Mouse (Mus musculus) spleen, postnatal 14 days (tissue): Measurements from ENCODE around the gene Psrc1.
A peak's percentile ranks its signal among the peaks of the same experiment; 100 is the strongest.

Experiments
- DNase-seq, 2 experiments: peaks; one replicate each; pipeline ENCODE4 v3.0.0; 2021 to 2022; ENCODE audit warnings: low spot score in 2 of 2

The Psrc1 gene

GRCm38 (mm10) chr3:108383485-108384354, at the start of gene Psrc1:
Gene Psrc1, plus strand, starts transcription at chr3:108383839.
- DNase-seq, result peak; percentile 77 to 78

- DNase-seq, result no peak
These were observed 46.8 kb upstream of the Psrc1 start for GRCm38 (mm10) chr3:108336878-108337277.

- DNase-seq, result no peak
These were observed 42.6 kb upstream of the Psrc1 start for GRCm38 (mm10) chr3:108341040-108341439.

GRCm38 (mm10) chr3:108342185-108342584, 41.5 kb upstream of the Psrc1 start:
- DNase-seq, result no peak

GRCm38 (mm10) chr3:108345855-108346254, 37.8 kb upstream of the Psrc1 start:
- DNase-seq, result no peak

GRCm38 (mm10) chr3:108348376-108348775, 35.3 kb upstream of the Psrc1 start:
- DNase-seq, result no peak

- DNase-seq, result no peak
These were observed 28.4 kb upstream of the Psrc1 start for GRCm38 (mm10) chr3:108355245-108355644.

- DNase-seq, result no peak
These were observed 26.6 kb upstream of the Psrc1 start for GRCm38 (mm10) chr3:108357051-108357450.

- no peak for DNase-seq
These were observed 25.2 kb upstream of the Psrc1 start for GRCm38 (mm10) chr3:108358445-108358844.

GRCm38 (mm10) chr3:108360894-108361293, 22.7 kb upstream of the Psrc1 start:
- no peak for DNase-seq

- DNase-seq, result no peak
These were observed 20.0 kb upstream of the Psrc1 start for GRCm38 (mm10) chr3:108363626-108364025.

- no peak for DNase-seq
These were observed 19.2 kb upstream of the Psrc1 start, which contains the start of gene Mybphl for GRCm38 (mm10) chr3:108364270-108364995. Gene Mybphl, plus strand, starts transcription at chr3:108364911.

GRCm38 (mm10) chr3:108367173-108367572, 16.5 kb upstream of the Psrc1 start:
- DNase-seq, result no peak

- no peak for DNase-seq
These were observed 15.8 kb upstream of the Psrc1 start for GRCm38 (mm10) chr3:108367828-108368227.

- DNase-seq, result no peak
These were observed 14.9 kb upstream of the Psrc1 start for GRCm38 (mm10) chr3:108368721-108369120.

- no peak for DNase-seq
These were observed 11.4 kb upstream of the Psrc1 start for GRCm38 (mm10) chr3:108372274-108372673.

GRCm38 (mm10) chr3:108372691-108373090, 10.9 kb upstream of the Psrc1 start:
- no peak for DNase-seq

- no peak for DNase-seq
These were observed 4.6 kb upstream of the Psrc1 start for GRCm38 (mm10) chr3:108378875-108379663.

- DNase-seq, result no peak
These were observed 2.9 kb upstream of the Psrc1 start for GRCm38 (mm10) chr3:108380695-108381094.

GRCm38 (mm10) chr3:108381945-108382875, 1.4 kb upstream of the Psrc1 start:
- DNase-seq, result no peak

- DNase-seq, result no peak
These were observed 786 bp downstream of the Psrc1 start for GRCm38 (mm10) chr3:108384425-108384824.
